Mouse (Mus musculus) heart, embryonic 13.5 days (tissue): ENCODE data around the gene Grin2b. TPM values are rescaled to one million over a fixed set of nuclear protein-coding genes. Genes with fewer than 3 reads are reported as not detected.
"Not testable (repeated sequence)": the region's sequence is repeated elsewhere in the genome, so short reads cannot be mapped to it uniquely, and the experiment has no call there.

ENCODE experiments used
- ATAC-seq: fragments of 200-750 bp; cut with Nextera tagmentation; 2 replicates; pipeline ENCODE4 v1.8.0; 2017; ENCODE audit warnings: moderate TSS enrichment; ENCODE audit not compliant: insufficient number of reproducible peaks, low FRiP score, low TSS enrichment; ENCODE audit errors: extremely low read depth
- H3K27ac ChIP-seq: fragments of 300-500 bp; sonication (generic); replicated peaks from 2 replicates; pipeline ENCODE4 v1.5.1; 2015; ENCODE audit warnings: moderate library complexity, mild to moderate bottlenecking, inconsistent platforms
- H3K27me3 ChIP-seq: fragments of 300-500 bp; sonication (generic); replicated peaks from 2 replicates; pipeline ENCODE4 v1.6.1; 2015; ENCODE audit warnings: mild to moderate bottlenecking, inconsistent platforms
- H3K36me3 ChIP-seq: fragments of 300-500 bp; sonication (generic); 2 replicates; pipeline ENCODE4 v1.6.1; 2015; ENCODE audit warnings: mild to moderate bottlenecking, inconsistent platforms
- H3K4me1 ChIP-seq: fragments of 300-500 bp; sonication (generic); 2 replicates; pipeline ENCODE4 v1.6.1; 2015; ENCODE audit warnings: inconsistent platforms
- H3K4me2 ChIP-seq: fragments of 300-500 bp; sonication (generic); 2 replicates; pipeline ENCODE4 v1.6.1; 2015; ENCODE audit warnings: inconsistent platforms, mild to moderate bottlenecking, moderate library complexity
- H3K4me3 ChIP-seq: fragments of 300-500 bp; sonication (generic); 2 replicates; pipeline ENCODE4 v1.5.1; 2015; ENCODE audit warnings: moderate library complexity, mild to moderate bottlenecking, inconsistent platforms
- H3K9ac ChIP-seq: fragments of 300-500 bp; sonication (generic); 2 replicates; pipeline ENCODE4 v1.6.1; 2015; ENCODE audit warnings: inconsistent platforms, mild to moderate bottlenecking, moderate library complexity
- H3K9me3 ChIP-seq: fragments of 300-500 bp; sonication (generic); 2 replicates; pipeline ENCODE4 v1.6.1; 2016; ENCODE audit warnings: inconsistent platforms
- WGBS: fragments of 180-500 bp; shearing (Covaris S2); methylation state at CpG from one replicate; pipeline ENCODE4 v1.1.7; 2015; ENCODE audit warnings: mixed read lengths; 5-methylcytosine and 5-hydroxymethylcytosine counted together
- polyA plus RNA-seq: library from polyadenylated mRNA; unstranded; fragments of >200 nt; fragmentation: Nextera tagmentation; extraction: Ambion mirVana; gene quantifications from 2 replicates; pipeline ENCODE4 v1.2.1, GENCODE M21; 2015

Gene Grin2b
- polyA plus RNA-seq, 1 experiment from 2014 or later = 0.05 TPM

DNA sequence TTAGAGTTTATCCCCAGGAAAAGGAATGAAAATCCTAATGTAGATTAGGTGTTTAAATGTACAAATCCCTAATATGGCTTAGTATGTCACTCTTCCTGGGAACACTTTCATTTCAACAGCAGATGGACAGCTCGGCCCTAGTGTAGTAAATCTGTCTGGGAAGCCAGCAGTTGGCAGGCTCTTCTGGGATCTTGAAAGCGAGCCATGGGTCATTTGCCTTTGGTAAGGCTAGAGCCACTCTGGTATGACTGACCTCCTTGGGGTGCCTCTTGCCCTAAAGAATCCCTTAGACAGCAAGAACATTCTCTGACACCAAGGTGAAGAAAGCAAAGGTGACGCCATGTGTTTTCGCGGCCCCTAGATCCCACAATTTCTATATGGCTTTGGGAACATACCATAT, 446.2 kb downstream of the Grin2b start:
- Histone ChIP-seq H3K36me3 (no peaks in the 10 kb centered on the region), H3K4me3 (no peak overlapping the region), H3K27me3 (no peaks in the 10 kb centered on the region), H3K27ac (no peak overlapping the region), H3K4me2 (no peak overlapping the region), H3K4me1 (no peaks in the 10 kb centered on the region), H3K9ac (no peak overlapping the region), H3K9me3 (no peaks in the 10 kb centered on the region)
- no peak for ATAC-seq
- 82% methylated on average over 5 of the region's 5 CpGs for WGBS

DNA sequence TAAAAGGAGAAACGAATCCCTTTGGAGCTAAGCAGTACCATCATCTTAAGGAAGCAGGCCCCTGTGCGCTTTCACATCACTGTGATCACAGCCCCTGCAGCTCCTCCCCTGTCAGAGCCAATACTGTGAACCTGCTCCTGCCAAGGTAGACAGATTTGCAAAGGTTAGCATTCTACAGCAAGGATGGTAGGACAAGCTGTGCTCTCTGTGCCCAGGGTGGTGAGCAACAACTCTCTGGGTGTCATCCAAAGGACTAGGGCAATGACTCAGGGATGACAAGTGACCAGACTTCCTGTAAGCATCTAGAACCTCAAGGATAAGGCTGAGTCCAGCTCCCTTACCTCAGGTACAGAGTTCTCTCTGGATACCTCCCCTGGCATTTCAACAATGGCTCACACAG, 451.6 kb downstream of the Grin2b start:
- Histone ChIP-seq H3K36me3 (no peaks in the 10 kb centered on the region), H3K9ac (no peak overlapping the region), H3K4me3 (no peak overlapping the region), H3K4me2 (no peak overlapping the region), H3K4me1 (no peaks in the 10 kb centered on the region), H3K9me3 (no peaks in the 10 kb centered on the region), H3K27ac (no peak overlapping the region), H3K27me3 (no peaks in the 10 kb centered on the region)
- WGBS = 79% methylated on average over 2 of the region's 2 CpGs
- no peak for ATAC-seq

DNA sequence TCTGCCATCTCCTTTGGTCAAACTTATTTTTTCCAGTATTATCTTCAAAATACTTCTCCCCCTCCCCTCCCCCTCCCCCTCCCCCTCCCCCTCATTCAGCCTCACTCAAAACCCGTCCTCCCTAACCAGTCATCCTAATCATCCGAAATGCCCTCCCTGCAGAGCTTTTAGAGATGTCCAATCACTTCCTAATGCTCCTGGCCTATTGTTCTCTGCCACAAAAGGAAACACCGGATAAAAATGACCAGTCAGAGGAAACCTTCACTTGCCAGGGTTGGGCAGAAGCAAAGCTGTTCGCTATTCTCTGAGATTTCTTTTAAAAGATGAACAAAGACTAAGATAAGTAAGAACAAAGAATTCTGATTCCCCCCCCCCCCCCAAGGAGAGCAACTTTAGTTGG, 458.4 kb downstream of the Grin2b start:
- ATAC-seq = no peak
- 63% methylated on average over 3 of the region's 4 CpGs for WGBS

DNA sequence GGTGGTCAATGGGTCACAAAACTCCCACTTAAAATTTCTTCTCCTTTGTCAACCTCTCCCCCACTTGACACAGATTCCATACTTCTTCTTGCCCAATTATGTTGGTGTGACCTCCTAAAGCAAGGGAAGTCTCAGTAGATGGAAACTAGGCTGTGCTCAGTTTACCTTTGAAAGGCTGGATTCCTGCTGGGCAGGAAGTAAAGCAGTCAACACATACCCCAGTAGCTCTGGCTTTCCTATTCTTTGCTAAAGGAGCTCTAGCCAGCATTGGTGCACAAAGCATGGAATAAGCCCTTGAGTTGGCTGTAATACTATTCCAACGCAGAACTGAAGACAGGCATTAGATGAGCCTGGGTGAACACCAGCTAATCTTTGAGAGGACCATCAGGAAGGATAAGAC, 459.1 kb downstream of the Grin2b start:
- no peak overlapping the region for H3K4me2 ChIP-seq
- H3K9ac ChIP-seq = no peak overlapping the region
- H3K36me3 ChIP-seq = no peaks in the 10 kb centered on the region
- H3K27me3 ChIP-seq = no peaks in the 10 kb centered on the region
- ATAC-seq = no peak
- H3K4me1 ChIP-seq = no peaks in the 10 kb centered on the region
- H3K9me3 ChIP-seq = no peaks in the 10 kb centered on the region
- no peak overlapping the region for H3K4me3 ChIP-seq
- H3K27ac ChIP-seq = no peak overlapping the region
- WGBS = 74% methylated on average over 1 of the region's 1 CpGs

More for the DNA sequence above, 458.4 kb downstream of the Grin2b start:
- Histone ChIP-seq H3K36me3 (no peaks in the 10 kb centered on the region), H3K9ac (no peak overlapping the region), H3K27ac (no peak overlapping the region), H3K4me3 (no peak overlapping the region), H3K9me3 (no peaks in the 10 kb centered on the region), H3K4me2 (no peak overlapping the region), H3K27me3 (no peaks in the 10 kb centered on the region), H3K4me1 (no peaks in the 10 kb centered on the region)

DNA sequence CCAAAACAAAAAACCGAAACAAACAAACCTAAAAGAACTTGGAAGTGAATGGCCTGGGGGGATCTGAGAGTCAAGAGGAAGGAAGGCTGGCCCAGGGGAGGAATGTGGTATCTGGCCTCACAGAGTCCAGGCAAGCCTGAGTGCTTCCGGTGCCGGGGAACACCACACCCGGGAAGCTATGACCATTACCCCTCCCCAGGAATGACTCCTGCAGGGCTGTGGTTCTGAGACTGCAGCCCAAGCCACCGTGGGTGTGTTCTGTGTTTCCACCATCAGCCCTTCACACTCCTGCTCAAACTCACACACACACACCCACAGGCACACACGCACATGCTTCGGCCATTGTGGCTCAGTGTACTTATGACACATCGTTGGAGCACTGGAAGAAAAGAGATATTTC, 459.6 kb downstream of the Grin2b start:
- H3K9me3 ChIP-seq = no peaks in the 10 kb centered on the region
- 56% methylated on average over 8 of the region's 8 CpGs for WGBS
- no peak overlapping the region for H3K9ac ChIP-seq
- no peak overlapping the region for H3K27ac ChIP-seq
- ATAC-seq = no peak
- H3K4me1 ChIP-seq = no peaks in the 10 kb centered on the region
- H3K27me3 ChIP-seq = no peaks in the 10 kb centered on the region
- no peak overlapping the region for H3K4me2 ChIP-seq
- no peak overlapping the region for H3K4me3 ChIP-seq
- H3K36me3 ChIP-seq = no peaks in the 10 kb centered on the region

DNA sequence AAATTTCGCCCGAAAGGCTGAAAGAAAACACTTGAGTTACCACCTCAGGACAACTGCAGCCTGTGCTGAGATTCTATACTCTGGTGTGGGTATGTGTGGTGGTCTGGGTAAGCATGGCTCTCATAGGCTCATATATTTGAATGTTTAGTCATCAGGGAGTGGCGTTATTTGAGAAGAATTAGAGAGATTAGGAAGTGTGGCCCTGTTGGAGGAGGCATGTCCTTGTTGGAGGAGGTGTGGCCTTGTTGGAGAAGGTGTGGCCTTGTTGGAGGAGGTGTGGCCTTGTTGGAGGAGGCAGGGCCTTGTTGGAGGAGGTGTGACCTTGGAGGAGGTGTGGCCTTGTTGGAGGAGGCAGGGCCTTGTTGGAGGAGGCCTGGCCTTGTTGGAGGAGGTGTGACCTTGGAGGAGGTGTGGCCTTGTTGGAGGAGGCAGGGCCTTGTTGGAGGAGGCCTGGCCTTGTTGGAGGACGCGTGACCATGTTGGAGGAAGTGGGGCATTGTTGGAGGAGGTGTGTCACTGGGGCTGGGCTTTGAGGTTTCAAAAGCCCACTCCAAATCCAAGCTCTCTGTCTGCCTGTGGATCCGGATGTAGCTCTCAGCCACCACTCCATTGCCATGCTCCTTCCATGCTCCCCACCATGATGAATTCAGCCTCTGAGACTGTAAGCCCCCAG, 466.3 kb downstream of the Grin2b start:
- not testable (repeated sequence) for H3K27me3 ChIP-seq, ATAC-seq, H3K9ac ChIP-seq, H3K36me3 ChIP-seq, H3K9me3 ChIP-seq, H3K4me2 ChIP-seq, H3K4me3 ChIP-seq, H3K27ac ChIP-seq
- 76% methylated on average over 6 of the region's 6 CpGs for WGBS
- peaks cover 14% of the 10 kb centered on the region for H3K4me1 ChIP-seq

DNA sequence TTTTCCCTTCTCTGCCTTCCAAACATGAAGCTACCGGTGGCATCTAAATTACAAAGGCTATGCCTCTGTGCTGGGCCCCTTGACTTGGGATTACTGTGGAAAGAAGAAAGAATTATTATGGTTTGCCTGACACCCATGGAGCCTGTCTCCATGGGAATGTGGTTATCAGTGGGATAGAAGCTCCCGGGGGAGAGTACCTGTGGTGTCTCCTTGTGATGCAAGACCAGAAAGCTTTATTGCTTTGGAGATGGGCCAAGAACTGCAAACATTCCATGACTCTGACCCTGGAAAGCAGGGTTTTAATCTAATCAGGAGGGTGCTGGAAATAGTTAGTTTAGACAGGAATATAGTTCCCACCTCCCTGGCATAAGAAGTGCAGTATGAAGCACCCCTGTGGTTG, 469.7 kb downstream of the Grin2b start:
- no peak overlapping the region for H3K27ac ChIP-seq
- peaks cover 14% of the 10 kb centered on the region for H3K4me1 ChIP-seq
- no peaks in the 10 kb centered on the region for H3K9me3 ChIP-seq
- H3K27me3 ChIP-seq = no peaks in the 10 kb centered on the region
- H3K4me2 ChIP-seq = no peak overlapping the region
- 29% methylated on average over 2 of the region's 2 CpGs for WGBS
- H3K36me3 ChIP-seq = no peaks in the 10 kb centered on the region
- no peak overlapping the region for H3K9ac ChIP-seq
- ATAC-seq = no peak
- H3K4me3 ChIP-seq = no peak overlapping the region

DNA sequence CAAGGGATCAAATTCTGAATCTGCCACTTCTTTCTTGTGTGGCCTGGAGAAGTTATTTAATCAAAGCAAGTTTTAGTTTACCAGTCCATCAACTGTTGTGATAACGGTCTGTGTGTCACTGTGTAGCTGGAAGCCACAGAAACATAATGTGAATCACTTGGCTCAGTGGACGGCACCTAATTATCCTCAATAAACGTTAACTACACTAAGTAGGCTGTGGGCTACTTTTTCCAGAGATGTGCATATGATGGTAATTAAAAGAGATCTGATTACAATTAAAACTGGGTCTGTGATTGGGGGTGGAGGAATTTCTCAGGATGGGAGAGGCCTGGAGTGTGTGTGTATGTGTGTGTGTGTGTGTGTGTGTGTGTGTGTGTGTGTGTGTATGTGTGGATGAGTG, 471.9 kb downstream of the Grin2b start:
- ATAC-seq = no peak
- no peak overlapping the region for H3K4me2 ChIP-seq
- H3K4me1 ChIP-seq = peaks cover 14% of the 10 kb centered on the region
- no peak overlapping the region for H3K9ac ChIP-seq
- no peaks in the 10 kb centered on the region for H3K27me3 ChIP-seq
- H3K9me3 ChIP-seq = no peaks in the 10 kb centered on the region
- whole genome bisulfite sequencing = 82% methylated on average over 3 of the region's 3 CpGs
- no peak overlapping the region for H3K27ac ChIP-seq
- H3K4me3 ChIP-seq = no peak overlapping the region
- H3K36me3 ChIP-seq = no peaks in the 10 kb centered on the region

DNA sequence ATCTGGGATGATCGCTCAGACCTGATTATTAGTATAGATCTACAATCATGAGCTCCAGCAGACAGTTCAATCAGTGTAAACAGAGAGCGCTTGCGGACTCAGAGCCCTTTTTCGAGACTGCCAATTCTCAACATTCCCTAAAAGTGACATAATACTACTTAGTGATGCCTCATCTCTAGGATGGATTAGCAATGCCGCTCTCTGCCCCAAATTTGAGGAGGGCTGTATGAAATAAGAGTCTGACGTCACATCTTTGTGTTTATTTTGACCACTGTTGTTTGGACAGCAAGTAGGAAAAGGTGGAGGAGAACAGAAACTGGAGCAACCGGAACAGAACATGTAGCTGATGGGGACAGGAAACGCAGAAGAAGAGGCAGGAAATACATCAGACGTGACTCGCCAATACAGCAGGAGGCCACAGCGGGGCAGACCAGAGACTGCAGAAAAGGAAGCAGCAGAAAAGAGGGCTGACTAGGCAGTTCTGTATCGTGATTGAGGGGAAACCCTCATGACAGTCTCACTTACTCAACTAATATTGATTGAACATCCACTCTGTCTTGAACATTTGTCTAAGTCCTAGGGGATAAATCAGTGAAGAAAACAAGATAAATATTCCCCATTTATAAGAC, 472.5 kb downstream of the Grin2b start:
- Histone ChIP-seq H3K27me3 (no peaks in the 10 kb centered on the region), H3K9me3 (no peaks in the 10 kb centered on the region), H3K4me2 (no peak overlapping the region), H3K36me3 (no peaks in the 10 kb centered on the region), H3K27ac (no peak overlapping the region), H3K4me1 (peaks cover 14% of the 10 kb centered on the region), H3K9ac (no peak overlapping the region), H3K4me3 (no peak overlapping the region)
- ATAC-seq = no peak
- WGBS = 60% methylated on average over 12 of the region's 12 CpGs

DNA sequence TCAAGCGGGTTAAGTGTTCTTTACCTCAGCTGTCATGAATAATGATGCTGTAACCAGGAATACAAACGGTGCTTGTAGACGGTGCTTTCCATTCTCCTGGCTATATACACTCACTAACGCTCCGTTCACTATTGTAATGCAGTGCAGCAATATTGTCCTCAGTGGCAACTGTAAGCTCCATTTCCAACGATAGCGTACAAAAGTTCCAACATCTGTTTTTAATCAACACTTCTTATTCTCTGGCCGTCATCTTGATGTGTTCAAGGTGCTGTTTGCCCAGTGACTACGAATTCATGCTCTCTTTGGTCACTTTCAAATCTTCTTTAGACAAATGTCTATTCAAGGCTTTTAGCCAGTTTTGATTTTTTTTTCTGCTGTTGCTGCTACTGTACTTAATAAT, 480.8 kb downstream of the Grin2b start:
- Histone ChIP-seq H3K27ac (no peak overlapping the region), H3K4me2 (no peak overlapping the region), H3K36me3 (no peaks in the 10 kb centered on the region), H3K4me1 (no peaks in the 10 kb centered on the region), H3K4me3 (no peak overlapping the region), H3K9ac (no peak overlapping the region), H3K27me3 (no peaks in the 10 kb centered on the region), H3K9me3 (peaks cover 4% of the 10 kb centered on the region; the same call in 1 of the 2 replicates)
- no peak for ATAC-seq
- 65% methylated on average over 9 of the region's 9 CpGs for WGBS

DNA sequence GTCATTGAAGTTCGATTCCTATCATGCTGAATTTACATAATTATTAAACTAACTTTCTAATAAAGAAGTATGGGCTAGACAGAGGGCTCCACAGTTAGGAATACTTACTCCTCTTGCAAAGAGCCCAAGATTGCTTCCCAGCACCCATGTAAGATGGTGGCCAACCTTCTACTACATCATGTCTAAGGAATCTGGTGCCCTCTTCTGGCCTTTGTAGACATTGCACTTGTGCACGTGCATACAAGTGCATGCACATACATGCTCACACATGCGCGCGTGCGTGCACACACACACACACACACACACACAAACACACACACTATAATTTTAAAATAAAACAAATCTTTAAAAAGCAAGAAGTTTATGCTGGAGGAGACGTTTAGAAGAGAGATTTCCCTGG, 481.8 kb downstream of the Grin2b start:
- WGBS = 85% methylated on average over 7 of the region's 7 CpGs
- Histone ChIP-seq H3K36me3 (no peaks in the 10 kb centered on the region), H3K4me1 (no peaks in the 10 kb centered on the region), H3K9ac (no peak overlapping the region), H3K27me3 (no peaks in the 10 kb centered on the region), H3K27ac (no peak overlapping the region), H3K9me3 (peaks cover 4% of the 10 kb centered on the region; the same call in 1 of the 2 replicates), H3K4me3 (no peak overlapping the region), H3K4me2 (no peak overlapping the region)
- no peak for ATAC-seq

DNA sequence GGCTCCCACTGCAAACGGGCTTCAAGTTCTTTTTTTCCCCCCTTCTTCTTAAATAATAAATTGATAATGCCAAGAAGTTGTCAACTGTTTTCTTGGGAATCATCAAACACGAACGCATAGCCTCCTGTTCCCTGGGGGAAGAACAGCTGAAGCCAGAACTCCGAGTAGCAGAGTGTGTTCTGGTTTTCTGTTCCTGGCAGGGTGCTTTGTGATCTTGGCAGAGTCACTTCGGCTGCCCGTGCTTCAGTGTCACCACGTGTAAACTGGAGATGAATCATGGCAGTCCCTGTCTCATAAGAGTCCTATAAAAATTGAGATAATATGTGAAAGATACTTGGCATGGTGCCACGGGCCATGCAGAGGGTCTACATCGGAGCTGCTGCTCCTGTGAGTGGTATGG, 485.4 kb downstream of the Grin2b start:
- no peak overlapping the region for H3K9ac ChIP-seq
- H3K4me2 ChIP-seq = no peak overlapping the region
- H3K4me3 ChIP-seq = no peak overlapping the region
- 57% methylated on average over 9 of the region's 9 CpGs for WGBS
- H3K36me3 ChIP-seq = no peaks in the 10 kb centered on the region
- ATAC-seq = no peak
- no peaks in the 10 kb centered on the region for H3K27me3 ChIP-seq
- H3K4me1 ChIP-seq = peaks cover 4% of the 10 kb centered on the region; the same call in 1 of the 2 replicates
- peaks cover 4% of the 10 kb centered on the region; the same call in 1 of the 2 replicates for H3K9me3 ChIP-seq
- no peak overlapping the region for H3K27ac ChIP-seq
